Mouse (Mus musculus): ENCODE data around the gene Olfr372.
"Not testable (repeated sequence)": the region's sequence is repeated elsewhere in the genome, so short reads cannot be mapped to it uniquely, and the experiment has no call there.

- not testable (repeated sequence) for TF ChIP-seq MAFK (IDR thresholded peaks at IDR 0.05; ENCODE audit: insufficient read depth, low read depth, low read length); CHD2 (IDR thresholded peaks at IDR 0.05; ENCODE audit: low read depth, low read length); HCFC1 (IDR thresholded peaks at IDR 0.05; ENCODE audit: borderline replicate concordance, insufficient read depth, low read length); ZC3H11A (IDR thresholded peaks at IDR 0.05; ENCODE audit: borderline replicate concordance, low read depth, low read length); ZNF384 (IDR thresholded peaks at IDR 0.05; ENCODE audit: low read depth, low read length)
These were observed 8.1 kb upstream of the Olfr372 start for GRCm38 (mm10) chr8:72032926-72033325.

Measured in ES-E14 (cell line).